Mouse (Mus musculus) adrenal gland, postnatal 36 days (tissue): ENCODE measurements around the gene Jup. TPM values are rescaled to one million over a fixed set of nuclear protein-coding genes. Genes with fewer than 3 reads are reported as not detected.

Source experiments
- DNase-seq, 2 experiments: peaks; one replicate each; pipeline ENCODE4 v3.0.0; 2021; ENCODE audit warnings: mixed read lengths in 1 of 2
- total RNA-seq, 2 experiments: library from RNA; stranded (reverse); gene quantifications; 2 replicates each; pipeline ENCODE4 v1.2.3; 2021

Gene Jup
- total RNA-seq, 2 experiments from 2014 or later = 73.9 to 87.1 TPM

GRCm38 (mm10) chr11:100408076-100408834 is 10.7 kb upstream of the Jup start:
- peak; percentile 73 to 86 for DNase-seq

GRCm38 (mm10) chr11:100406995-100407705 is 9.6 kb upstream of the Jup start:
- DNase-seq = no peak

DNA sequence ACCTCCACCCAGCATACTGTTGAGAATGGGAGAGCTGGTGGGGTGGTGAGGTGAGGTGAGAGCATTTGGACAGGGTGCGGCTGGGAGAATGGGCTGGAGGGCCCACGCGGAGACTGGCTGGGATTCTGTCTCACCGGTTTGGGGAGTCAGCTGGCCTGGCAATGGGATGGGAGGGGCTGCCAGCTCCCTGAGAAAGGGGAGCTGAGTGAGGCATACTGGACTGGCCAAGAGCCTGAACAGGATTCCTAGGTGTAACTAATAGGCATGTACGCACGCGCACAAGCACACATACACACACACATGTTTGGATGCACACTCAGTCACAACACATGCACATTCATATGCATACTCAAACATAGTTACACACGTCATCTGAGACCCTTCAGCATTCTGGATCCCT is 8.7 kb upstream of the Jup start:
- no peak for DNase-seq

DNA sequence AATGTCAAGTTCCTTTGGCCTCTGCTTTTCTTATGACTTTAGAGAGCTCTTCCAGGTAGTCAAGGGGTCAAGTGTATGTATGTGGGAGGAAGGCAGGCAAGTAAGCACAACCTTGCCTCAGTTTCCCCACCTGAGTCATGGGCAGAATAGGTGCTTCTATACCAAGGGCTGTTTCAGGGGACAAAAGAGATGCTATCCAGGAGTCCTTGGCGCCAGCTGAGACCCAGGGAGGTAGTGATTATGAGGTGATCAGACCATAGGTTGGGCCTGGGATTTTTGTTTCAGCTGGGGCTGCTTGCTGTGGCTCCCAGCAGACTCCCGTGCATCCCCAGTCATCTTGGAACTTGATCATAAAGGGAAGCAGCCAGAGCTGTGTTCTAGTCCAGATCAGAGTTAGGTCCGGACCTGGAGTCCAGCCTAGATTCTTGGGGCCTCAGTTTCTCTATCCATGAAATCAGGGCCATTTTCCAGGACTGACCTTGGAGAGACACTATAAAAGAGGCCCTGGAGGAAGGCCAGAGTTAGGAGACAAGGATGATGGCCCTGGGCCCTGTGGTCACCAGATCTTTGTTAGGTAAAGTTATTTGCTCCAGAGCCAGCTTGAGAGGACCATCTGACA is 7.0 kb upstream of the Jup start:
- DNase-seq = no peak

GRCm38 (mm10) chr11:100403445-100404134 is 6.0 kb upstream of the Jup start:
- DNase-seq = peak in 1 of 2 experiments; percentile 37

DNA sequence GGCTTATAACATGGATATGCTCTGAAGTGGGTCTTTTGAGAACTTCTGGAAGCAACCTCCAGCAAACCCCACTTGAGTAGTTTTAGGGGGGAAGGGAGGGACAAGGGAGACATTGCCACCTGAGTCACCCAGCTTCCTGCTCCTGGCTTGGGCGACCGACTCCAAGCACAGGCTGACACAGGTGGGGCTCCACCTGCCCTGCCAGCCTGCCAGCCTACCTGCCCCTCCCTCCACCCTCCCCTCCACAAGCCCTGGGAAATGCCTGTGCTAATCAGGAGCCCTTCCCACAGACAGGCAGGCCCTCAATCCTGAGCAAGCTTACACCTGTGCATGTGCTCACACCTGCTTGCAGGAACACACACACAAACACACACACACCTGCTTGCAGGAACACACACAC is 5.1 kb upstream of the Jup start:
- DNase-seq = no peak

DNA sequence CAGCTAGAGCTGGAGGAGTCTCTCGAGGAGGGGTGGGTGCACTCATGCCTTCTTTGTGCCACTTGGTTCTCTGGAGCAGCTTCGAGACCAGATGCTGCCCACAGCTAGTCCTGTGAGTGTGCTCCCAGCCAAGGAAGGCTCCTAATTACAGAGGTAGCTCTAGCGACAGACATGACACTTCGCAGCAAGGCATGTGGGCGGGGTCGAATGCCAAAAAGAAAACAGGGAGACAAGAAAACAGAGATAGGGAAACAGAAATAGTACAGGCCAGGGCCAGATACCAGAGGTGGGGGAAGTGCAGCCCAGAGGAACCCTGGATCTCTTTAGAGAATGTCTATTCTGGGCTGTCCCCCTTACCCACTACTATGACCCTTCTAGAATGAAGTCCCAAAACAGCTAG is 4.7 kb upstream of the Jup start:
- DNase-seq = no peak

DNA sequence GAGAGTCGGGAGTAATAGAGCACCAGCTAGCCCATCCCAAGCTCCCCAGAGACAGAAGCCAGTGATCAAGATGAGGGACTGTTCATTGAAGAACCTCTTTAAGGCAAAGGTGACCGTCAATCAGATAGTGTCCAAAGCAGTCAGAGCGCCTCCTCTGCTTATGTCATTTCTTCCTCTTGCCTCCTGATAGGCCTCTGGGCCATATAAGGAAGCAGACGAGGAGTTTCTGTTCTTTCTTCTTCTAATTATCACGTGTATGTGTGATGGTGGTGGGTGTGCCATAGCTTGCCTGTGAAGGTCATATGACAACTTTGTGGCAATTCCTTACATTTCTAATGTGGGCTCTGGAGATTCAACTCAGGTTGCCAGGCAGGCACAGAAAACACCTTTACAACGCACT is 3.3 kb upstream of the Jup start:
- DNase-seq = no peak

DNA sequence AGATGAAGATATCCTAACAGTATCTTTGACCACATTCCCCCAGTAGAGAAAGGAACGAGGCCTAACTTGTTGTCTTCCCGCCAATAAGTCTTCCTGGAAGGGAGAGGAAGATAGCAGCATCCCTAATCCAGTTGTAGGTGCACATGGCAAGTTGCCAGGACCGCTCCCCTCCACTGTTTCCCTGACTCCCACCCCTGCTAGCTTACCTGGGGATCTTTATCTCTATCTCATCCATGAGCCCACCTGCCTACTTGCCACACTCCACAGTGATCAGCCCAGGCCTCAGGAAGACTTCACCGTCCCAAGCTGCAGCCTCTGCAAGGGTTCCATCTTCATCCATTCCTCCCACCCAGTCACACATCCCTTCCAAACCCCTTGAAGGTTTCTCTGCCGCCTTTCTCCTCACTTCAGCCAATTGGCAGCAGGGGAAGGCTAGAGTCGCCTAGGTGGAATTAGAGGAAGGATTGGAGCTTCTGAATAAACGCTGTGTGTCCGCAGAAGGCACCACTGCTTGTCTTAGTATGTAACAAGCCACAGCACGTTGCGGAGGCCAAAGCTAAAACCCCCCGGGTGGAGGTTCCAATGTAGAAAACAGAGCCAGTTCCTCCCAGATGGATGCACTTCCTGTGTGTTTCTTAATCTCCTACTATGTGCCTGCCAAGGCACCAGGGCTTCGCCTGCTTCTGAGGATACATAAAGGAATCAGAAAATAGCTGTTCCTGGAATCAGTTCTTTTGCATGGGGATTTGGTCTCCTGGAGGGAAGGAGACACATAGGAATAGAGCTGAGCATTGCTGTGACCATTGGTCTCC is 2.4 kb upstream of the Jup start:
- DNase-seq = no peak

- no peak for DNase-seq
Measured at GRCm38 (mm10) chr11:100399320-100399719, 1.8 kb upstream of the Jup start.

- no peak for DNase-seq
Measured at GRCm38 (mm10) chr11:100398517-100398916, 954 bp upstream of the Jup start.

DNA sequence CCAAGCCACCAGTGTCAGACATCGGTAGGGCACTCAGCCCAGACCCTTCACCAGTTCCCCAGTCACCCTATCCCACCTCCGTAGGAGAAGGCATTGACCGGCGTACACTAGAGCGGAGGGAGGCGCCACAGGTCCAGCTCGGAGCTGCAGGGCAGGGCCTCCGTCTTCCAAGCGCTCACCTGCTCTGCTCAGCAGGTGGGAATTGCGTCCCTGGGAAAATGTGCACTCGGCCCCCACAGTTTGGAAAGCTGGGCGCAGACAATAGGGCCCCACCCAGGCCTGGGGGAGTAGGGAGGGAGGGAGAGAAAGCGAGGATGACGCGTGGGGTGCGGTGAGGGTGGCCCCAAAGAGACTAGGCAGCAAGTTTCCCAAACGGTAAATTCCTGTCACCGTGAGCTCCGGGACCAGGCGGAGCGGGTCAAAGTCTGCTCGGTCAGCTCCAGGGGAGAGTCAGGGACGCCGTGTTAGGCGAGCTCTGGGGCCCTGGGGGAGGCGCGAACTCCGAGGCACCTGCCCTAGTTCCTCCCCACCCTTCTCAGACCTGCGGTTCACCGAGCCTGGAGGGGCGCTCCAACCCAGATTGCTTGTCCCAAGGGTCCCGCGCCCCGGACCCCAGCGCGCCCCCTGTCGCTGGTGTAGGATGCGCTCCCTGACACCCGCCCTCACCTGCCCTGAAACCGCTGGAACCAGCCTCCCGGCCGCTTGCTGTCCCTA is 520 bp downstream of the Jup start:
- peak in 1 of 2 experiments; percentile 33 for DNase-seq

DNA sequence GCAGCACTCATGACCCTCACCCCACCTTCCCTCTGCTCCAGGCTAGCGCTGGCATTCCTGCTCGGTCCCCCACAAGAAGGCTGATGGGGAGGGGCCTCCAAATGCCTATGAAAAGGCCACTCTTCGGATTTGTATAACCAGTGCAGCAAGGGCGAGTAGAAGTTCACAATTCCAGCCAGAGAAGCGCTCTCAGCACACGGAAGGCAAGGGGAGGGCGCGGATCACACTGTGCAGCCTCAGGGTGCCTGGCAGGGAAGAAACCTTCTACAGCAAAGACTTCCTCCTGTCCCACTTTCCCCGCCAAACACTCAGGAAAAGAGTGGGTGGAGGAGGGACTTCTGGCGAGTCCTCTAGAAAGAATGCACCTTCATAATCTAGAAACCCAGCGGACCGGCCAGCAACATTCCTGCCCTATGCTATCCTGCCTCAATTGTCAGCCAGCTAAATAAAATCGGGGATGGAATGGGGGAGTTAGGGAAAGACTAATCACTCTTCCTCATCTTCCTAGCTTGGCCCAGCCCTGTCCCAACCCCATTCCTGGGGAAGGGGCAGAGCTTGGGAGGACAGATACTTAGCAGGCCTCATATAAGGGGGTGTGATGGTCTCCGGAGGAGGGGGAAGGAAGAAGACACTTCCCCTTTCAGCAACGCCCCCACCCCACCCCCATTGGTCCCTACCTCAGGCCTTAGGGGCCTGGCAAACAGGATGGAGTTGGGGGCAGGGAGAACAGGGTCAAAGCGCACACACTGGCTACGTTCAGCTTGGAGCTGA is 1.5 kb downstream of the Jup start:
- DNase-seq = peak; percentile 37 to 57

DNA sequence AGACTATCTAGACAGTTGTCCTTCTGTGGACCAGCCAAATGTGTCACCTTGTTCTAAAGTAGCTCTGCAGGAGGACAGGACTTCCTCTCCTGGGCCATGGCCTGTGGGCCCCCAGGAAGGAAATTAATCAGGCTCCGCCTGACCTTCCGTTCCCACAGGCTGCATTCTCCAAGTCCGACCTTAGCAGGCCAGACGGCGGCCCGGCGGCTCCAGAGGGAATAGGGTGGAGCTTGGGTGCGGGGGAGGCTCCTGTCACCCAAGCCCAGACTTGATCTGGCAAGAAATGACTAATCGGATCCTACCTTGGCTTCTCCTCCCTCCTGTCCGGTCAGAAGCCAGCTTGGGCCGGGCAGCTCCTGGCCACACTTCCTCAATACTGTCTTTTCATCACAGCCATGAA is 2.4 kb downstream of the Jup start:
- peak; percentile 85 to 86 for DNase-seq

DNA sequence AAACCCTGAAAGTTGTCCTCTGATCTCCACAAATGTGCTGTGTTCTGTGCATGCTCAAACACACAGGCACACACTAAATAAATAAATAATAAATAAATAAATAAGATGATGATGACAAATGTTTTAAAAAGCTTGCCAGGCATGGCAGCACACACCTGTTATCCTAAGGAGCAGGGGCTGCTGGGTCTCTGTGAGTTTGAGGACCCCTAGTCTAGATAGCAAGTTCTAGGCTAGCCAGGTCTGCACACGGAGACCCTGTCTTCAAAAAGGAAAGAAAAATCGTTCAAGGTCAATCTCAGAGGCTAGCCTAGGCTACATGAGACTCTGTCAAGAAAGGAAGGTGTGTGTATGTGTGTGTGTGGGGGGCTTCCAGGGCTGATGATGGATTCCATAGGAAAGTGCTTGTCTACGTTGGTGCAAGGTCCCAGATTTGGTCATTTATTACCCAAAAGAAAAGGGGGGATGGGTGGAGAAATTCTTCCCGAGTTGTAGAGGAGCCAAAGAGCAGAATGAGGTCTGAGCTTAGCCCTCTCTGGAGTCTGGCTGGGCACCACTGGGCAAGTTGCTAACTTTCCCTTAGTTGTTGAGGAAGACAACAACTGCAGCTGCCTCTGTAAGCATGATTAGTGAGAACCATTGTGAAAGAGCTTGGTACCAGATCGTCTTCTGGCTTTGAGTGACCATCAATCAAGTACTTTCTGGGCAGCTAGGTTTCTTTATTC is 3.0 kb downstream of the Jup start:
- DNase-seq = no peak

DNA sequence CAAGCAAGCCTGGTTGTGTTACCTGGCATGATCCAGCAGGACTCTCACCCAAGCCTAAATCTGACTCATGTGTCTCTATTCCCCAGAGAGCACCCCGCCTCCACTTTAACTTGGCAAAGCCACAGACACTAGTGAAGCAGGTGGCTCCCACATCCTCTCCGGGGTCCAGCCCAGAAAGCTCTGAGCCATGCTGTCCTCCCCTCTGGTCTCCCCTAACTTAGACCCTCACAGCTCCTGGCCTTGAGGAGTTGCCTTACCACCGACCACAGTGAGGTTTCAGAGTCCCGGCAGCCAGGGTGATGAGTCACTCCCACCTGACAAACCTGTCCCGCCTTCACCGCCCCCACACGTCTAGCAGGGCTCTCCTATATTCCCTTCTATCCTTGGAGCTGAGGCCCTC is 3.8 kb downstream of the Jup start:
- DNase-seq = no peak

GRCm38 (mm10) chr11:100392958-100393357 is 4.6 kb downstream of the Jup start:
- no peak for DNase-seq

DNA sequence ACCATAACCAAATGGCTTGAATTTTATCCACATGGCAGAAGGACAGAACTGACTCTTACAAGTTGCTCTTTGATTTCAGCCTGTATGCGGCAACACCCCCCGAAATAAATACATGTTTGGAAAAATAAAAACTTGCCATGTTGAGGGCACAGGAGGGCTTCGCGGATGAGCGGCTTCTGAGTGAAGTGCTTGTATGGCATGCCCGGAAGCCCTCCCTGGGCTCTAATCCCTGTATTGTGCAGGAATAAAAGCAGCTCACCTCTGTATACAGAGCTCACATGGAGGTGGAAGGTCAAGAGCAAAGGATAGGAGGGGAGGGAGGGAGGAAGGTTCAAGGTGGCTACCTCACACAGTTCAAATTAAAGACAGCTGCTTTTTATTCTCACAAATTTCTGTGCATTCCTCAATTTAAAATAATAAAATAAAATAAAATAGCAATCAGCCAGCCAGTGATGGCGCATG is 5.6 kb downstream of the Jup start:
- no peak for DNase-seq

GRCm38 (mm10) chr11:100391081-100391883 is 6.3 kb downstream of the Jup start:
- DNase-seq = peak; percentile 58 to 76
